Mouse (Mus musculus) hindbrain, embryonic 16.5 days (tissue): ENCODE measurements around the gene Zfp184. TPM values are rescaled to one million over a fixed set of nuclear protein-coding genes. Genes with fewer than 3 reads are reported as not detected.

Source experiments
- ATAC-seq: fragments of 200-750 bp; cut with Nextera tagmentation; 2 replicates; pipeline ENCODE4 v1.8.0; 2017; ENCODE audit warnings: moderate TSS enrichment, moderate library complexity
- H3K27ac ChIP-seq: fragments of 300-500 bp; sonication (generic); 2 replicates; pipeline ENCODE4 v1.5.1; 2014; ENCODE audit warnings: low read depth, mild to moderate bottlenecking, control low read depth, low read length, moderate library complexity
- H3K27me3 ChIP-seq: fragments of 300-500 bp; sonication (generic); replicated peaks from 2 replicates; pipeline ENCODE4 v1.6.1; 2014; ENCODE audit warnings: low read length; ENCODE audit not compliant: control insufficient read depth, insufficient read depth
- H3K36me3 ChIP-seq: fragments of 300-500 bp; sonication (generic); 2 replicates; pipeline ENCODE4 v1.6.1; 2014; ENCODE audit warnings: mild to moderate bottlenecking, low read length, moderate library complexity, mixed read lengths; ENCODE audit not compliant: control insufficient read depth, insufficient read depth
- H3K4me1 ChIP-seq: fragments of 300-500 bp; sonication (generic); 2 replicates; pipeline ENCODE4 v1.6.1; 2014; ENCODE audit warnings: low read depth, low read length; ENCODE audit not compliant: control insufficient read depth, insufficient read depth
- H3K4me2 ChIP-seq: fragments of 300-500 bp; sonication (generic); 2 replicates; pipeline ENCODE4 v1.6.1; 2014; ENCODE audit warnings: mild to moderate bottlenecking, low read length, control low read depth, moderate library complexity
- H3K4me3 ChIP-seq: fragments of 300-500 bp; sonication (generic); 2 replicates; pipeline ENCODE4 v1.5.1; 2014; ENCODE audit warnings: mild to moderate bottlenecking, low read length, control low read depth, moderate library complexity
- H3K9ac ChIP-seq: fragments of 300-500 bp; sonication (generic); 2 replicates; pipeline ENCODE4 v1.6.1; 2014; ENCODE audit warnings: low read depth, mild to moderate bottlenecking, control low read depth, low read length, moderate library complexity
- H3K9me3 ChIP-seq: fragments of 300-500 bp; sonication (generic); 2 replicates; pipeline ENCODE4 v1.6.1; 2014; ENCODE audit warnings: mild to moderate bottlenecking, low read length, moderate library complexity; ENCODE audit not compliant: control insufficient read depth
- WGBS: fragments of 180-500 bp; shearing (Covaris S2); extraction: QIAGEN DNeasy Blood & Tissue Kit; methylation state at CpG from one replicate; pipeline ENCODE4 v1.1.7; 2014; 5-methylcytosine and 5-hydroxymethylcytosine counted together
- polyA plus RNA-seq: library from polyadenylated mRNA; unstranded; fragments of >200 nt; fragmentation: Nextera tagmentation; extraction: Ambion mirVana; gene quantifications from 2 replicates; pipeline ENCODE4 v1.2.1, GENCODE M21; 2015

The Zfp184 gene
- polyA plus RNA-seq, 1 experiment from 2014 or later, result 10.6 TPM

DNA sequence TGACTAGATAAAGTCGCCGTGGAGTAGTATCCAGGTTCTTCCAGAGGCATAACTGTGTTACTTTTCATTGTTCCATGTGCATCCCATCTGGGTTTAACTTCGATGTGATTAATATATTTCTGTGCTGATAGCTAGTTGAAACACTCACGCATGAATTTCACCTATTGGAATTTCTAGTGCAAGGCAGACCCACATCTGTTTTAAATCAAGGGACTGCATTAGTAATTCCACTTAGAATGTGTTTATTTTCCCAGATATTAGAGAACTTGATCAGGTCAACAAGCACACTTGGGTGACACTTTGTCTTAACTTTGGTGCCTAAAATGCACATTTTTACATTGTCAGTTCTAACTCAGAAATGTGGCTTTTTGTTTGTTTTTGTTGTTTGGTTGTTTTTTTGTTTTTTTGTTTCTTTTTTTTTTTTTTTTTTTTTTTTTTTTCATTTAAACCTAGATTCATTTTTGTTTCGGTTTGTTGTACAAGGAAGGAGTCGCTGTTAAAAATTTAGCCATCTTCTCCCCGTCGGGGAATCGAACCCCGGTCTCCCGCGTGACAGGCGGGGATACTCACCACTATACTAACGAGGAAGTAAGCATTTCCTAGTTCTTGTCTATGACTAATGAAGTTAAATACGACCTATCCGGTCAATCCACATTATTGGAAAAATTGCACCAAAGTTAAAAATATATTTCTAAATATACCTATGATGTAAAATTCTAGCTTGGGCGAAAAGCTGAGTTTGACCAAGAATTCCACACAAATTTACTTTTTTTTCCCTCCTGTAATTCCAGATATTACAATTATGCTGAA is 9.7 kb upstream of the Zfp184 start:
- no peak overlapping the region for H3K4me3 ChIP-seq
- H3K4me2 ChIP-seq, result no peak overlapping the region; the same call in 1 of the 2 replicates
- H3K36me3 ChIP-seq, result no peaks in the 10 kb centered on the region
- H3K27me3 ChIP-seq, result peaks cover 2% of the 10 kb centered on the region
- H3K4me1 ChIP-seq, result peaks cover 2% of the 10 kb centered on the region; the same call in 1 of the 2 replicates
- H3K9ac ChIP-seq, result no peak overlapping the region
- no peak overlapping the region for H3K27ac ChIP-seq
- ATAC-seq, result no peak
- WGBS, result 17% methylated on average over 17 of the region's 17 CpGs
- H3K9me3 ChIP-seq, result no peaks in the 10 kb centered on the region

DNA sequence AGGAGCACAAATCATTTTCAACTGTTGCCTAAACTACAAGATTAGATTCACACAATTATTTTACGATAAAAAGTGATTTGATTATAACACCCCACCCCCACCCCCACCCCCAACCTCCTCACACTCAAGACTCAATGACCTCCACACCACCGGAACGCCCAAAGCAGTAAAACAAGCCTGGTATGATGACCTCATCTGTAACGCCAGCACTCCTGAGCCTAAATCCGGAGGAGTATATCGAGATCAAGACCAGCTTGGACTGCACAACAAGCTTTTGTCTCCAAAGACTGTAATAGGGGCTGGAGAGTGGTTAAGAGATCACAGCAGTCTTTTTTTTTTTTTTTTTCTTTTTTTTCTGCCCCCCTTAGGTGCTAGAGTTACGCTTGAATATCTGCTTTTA is 9.1 kb upstream of the Zfp184 start:
- ATAC-seq, result no peak
- Histone ChIP-seq H3K4me3 (no peak overlapping the region; the same call in 1 of the 2 replicates), H3K27me3 (peaks cover 2% of the 10 kb centered on the region), H3K36me3 (no peaks in the 10 kb centered on the region), H3K27ac (no peak overlapping the region), H3K4me1 (peaks cover 2% of the 10 kb centered on the region; the same call in 1 of the 2 replicates), H3K9me3 (no peaks in the 10 kb centered on the region), H3K4me2 (peak overlapping the region; percentile 44), H3K9ac (no peak overlapping the region)
- 5% methylated on average over 7 of the region's 7 CpGs for WGBS

DNA sequence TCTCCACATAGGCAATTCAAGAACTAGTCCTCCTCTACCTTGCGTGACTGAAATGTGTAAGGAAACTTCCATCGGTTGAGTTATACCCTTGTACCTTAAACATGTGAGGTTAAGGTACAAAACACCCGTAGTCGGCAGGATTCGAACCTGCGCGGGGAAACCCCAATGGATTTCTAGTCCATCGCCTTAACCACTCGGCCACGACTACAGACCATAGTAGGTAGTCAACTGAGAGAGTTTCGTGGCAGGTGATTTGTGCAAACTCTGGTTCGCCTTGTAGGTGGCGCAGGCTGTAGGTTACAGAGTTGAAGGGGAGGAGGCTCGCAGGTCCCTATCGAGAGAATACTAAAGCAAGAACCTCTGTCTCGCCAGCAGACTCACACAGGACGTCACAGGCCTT is 7.9 kb upstream of the Zfp184 start:
- Histone ChIP-seq H3K4me3 (no peak overlapping the region; the same call in 1 of the 2 replicates), H3K36me3 (no peaks in the 10 kb centered on the region)
- WGBS, result 2% methylated on average over 17 of the region's 17 CpGs

DNA sequence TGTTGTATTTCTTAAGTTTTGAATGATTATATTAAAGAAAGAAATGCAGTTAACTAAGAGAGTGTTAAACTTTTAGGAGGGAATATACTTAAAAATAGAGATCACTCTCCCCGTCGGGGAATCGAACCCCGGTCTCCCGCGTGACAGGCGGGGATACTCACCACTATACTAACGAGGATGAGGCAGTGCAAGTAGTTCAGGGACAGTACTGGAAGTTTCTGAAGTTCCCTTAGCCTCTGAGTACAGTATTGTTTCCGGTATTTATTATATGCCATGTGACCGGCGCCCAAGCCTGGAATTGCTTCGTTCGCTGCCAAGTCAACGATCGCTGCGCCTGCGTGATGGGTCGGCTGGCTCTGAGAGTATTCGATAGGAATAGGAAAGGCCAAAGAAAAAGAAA is 4.7 kb upstream of the Zfp184 start:
- peak overlapping the region; percentile 51 for H3K27ac ChIP-seq
- under 1% methylated on average over 19 of the region's 19 CpGs for WGBS

More for the DNA sequence above, 7.9 kb upstream of the Zfp184 start:
- peaks cover 2% of the 10 kb centered on the region for H3K27me3 ChIP-seq
- no peak for ATAC-seq
- H3K9me3 ChIP-seq, result no peaks in the 10 kb centered on the region
- H3K9ac ChIP-seq, result no peak overlapping the region
- peaks cover 2% of the 10 kb centered on the region; the same call in 1 of the 2 replicates for H3K4me1 ChIP-seq
- H3K27ac ChIP-seq, result no peak overlapping the region
- peak overlapping the region; percentile 39 for H3K4me2 ChIP-seq

DNA sequence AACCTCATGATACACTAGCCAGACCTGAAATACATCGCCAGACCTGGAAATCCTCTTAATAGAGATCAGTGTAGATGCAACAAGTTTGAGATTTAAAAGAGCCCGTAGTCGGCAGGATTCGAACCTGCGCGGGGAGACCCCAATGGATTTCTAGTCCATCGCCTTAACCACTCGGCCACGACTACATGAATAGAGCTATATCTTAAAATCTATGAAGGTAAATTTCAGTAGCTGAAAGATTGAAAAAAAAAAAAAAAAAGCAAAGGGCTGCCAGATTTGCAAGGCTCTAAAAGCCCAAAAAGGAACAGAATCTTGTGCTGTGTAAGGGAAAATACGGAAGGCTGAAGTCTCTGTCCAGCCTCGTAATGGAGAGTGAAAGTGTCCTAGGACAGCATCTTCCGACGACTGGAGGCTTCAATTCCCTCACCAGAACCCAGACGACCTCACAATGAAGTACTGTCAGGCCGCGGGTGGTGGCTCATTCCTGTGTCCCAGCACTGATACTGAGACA is 4.0 kb upstream of the Zfp184 start:
- peak; percentile 34; the same call in 1 of the 2 replicates for ATAC-seq
- Histone ChIP-seq H3K4me1 (no peaks in the 10 kb centered on the region), H3K4me3 (peak overlapping the region; percentile 55), H3K27me3 (peaks cover 2% of the 10 kb centered on the region), H3K27ac (peak overlapping the region; percentile 51), H3K9ac (peak overlapping the region; percentile 54), H3K36me3 (no peaks in the 10 kb centered on the region), H3K9me3 (no peaks in the 10 kb centered on the region), H3K4me2 (peak overlapping the region; percentile 56)
- under 1% methylated on average over 16 of the region's 16 CpGs for WGBS

More for the DNA sequence above, 4.7 kb upstream of the Zfp184 start:
- Histone ChIP-seq H3K27me3 (peaks cover 2% of the 10 kb centered on the region), H3K4me3 (peak overlapping the region; percentile 55), H3K9me3 (no peaks in the 10 kb centered on the region), H3K9ac (peak overlapping the region; percentile 54), H3K4me2 (peak overlapping the region; percentile 56), H3K36me3 (no peaks in the 10 kb centered on the region), H3K4me1 (no peaks in the 10 kb centered on the region)
- ATAC-seq, result peak; percentile 76

DNA sequence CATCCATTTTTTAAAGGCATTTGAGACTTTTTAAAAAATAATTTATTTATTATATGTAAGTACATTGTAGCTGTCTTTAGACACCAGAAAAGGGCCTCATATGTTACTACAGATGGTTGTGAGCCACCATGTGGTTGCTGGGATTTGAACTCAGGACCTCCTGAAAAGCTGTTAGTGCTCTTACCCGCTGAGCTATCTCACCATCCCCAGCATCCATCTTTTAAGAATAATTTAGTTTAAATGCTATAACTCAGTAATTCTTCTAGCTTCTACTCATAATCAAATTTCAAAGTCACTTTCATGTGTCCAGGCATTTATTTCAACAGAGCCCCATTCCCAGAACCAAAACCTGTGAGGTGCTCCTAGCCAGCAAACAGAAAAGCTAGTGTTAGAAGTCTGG is 1.2 kb upstream of the Zfp184 start:
- Histone ChIP-seq H3K9ac (no peak overlapping the region), H3K27me3 (no peaks in the 10 kb centered on the region), H3K36me3 (no peaks in the 10 kb centered on the region), H3K4me1 (peaks cover 5% of the 10 kb centered on the region), H3K9me3 (no peaks in the 10 kb centered on the region), H3K27ac (no peak overlapping the region), H3K4me2 (no peak overlapping the region), H3K4me3 (no peak overlapping the region)
- ATAC-seq, result no peak
- 74% methylated on average over 1 of the region's 1 CpGs for WGBS

DNA sequence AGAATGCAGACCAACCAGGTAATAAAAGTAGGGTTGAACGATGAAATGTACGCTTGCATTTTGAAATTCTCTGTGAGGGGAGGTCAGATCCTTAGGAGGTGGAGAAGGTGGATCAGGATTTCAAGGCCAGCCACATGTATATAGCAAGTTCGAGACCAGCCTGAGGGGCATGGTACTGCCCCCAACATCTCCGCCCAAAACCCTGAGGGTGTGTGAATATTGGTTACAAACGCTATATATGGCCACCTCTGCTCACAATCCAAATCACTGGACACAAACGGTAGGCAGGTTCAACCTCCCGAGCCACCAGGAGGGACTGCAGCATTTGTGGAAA is 335 bp upstream of the Zfp184 start:
- Histone ChIP-seq H3K27me3 (no peaks in the 10 kb centered on the region), H3K27ac (peak overlapping the region; percentile 77), H3K4me3 (peak overlapping the region; percentile 82), H3K36me3 (no peaks in the 10 kb centered on the region), H3K4me2 (peak overlapping the region; percentile 86), H3K4me1 (peaks cover 5% of the 10 kb centered on the region), H3K9ac (peak overlapping the region; percentile 80), H3K9me3 (no peaks in the 10 kb centered on the region)
- ATAC-seq, result no peak
- under 1% methylated on average over 7 of the region's 7 CpGs for WGBS

DNA sequence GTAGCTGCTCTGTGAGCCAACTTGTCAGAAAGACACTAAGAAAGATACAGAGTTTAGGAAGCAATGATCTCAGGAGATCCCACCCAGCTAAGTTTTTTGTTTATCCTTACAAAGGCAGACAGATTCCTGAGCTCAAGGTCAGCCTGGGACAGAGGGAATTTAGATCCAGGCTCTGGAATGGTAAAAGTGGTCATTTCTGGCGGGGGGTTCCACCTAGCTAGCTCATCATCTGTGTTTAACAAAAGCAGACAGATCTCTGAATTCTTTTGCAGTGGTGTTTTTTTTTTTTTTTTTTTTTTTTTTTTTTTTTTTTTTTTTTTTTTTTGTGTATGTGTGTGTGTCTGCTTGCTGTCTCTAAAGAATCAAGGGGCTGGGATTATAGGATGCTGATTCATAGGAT is 24.4 kb downstream of the Zfp184 start:
- Histone ChIP-seq H3K27ac (no peak overlapping the region), H3K4me3 (no peak overlapping the region), H3K36me3 (no peaks in the 10 kb centered on the region), H3K9me3 (0 out of 2 replicates have a peak, but pooled peaks cover 6% of the 10 kb centered on the region), H3K4me1 (no peaks in the 10 kb centered on the region; the same call in 1 of the 2 replicates), H3K27me3 (no peaks in the 10 kb centered on the region; the same call in 1 of the 2 replicates), H3K9ac (no peak overlapping the region), H3K4me2 (no peak overlapping the region)
- ATAC-seq, result no peak
- WGBS, result 33% methylated on average over 1 of the region's 1 CpGs

DNA sequence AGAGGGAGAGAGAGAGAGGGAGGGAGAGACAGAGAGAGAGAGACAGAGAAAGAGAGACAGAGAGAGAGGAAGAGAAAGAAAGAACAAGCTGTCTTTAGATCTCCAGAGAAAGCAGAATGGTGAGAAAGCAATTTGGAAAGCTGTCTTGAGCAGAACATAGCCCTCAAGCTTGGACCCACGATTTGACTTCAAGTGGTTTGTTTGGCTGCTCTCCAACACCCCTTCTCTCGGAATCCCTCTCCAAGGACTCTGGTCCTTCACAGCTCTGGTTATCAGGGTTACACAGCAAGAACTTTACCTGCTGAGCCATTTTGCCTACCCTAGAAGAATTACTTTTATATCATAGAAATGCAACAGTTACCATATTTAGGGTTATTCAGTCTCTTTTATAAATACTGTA is 24.9 kb downstream of the Zfp184 start:
- Histone ChIP-seq H3K4me1 (no peaks in the 10 kb centered on the region; the same call in 1 of the 2 replicates), H3K9ac (no peak overlapping the region), H3K9me3 (0 out of 2 replicates have a peak, but pooled peaks cover 6% of the 10 kb centered on the region), H3K4me2 (no peak overlapping the region), H3K36me3 (no peaks in the 10 kb centered on the region), H3K27ac (no peak overlapping the region), H3K27me3 (no peaks in the 10 kb centered on the region; the same call in 1 of the 2 replicates), H3K4me3 (no peak overlapping the region)
- 56% methylated on average over 2 of the region's 2 CpGs for WGBS
- ATAC-seq, result no peak
